Mouse (Mus musculus) gastrocnemius, adult 2 months (tissue): ENCODE measurements around the gene H2al1c. TPM values are rescaled to one million over a fixed set of nuclear protein-coding genes. Genes with fewer than 3 reads are reported as not detected.

Source experiments
- DNase-seq: peaks from one replicate; pipeline ENCODE4 v3.0.0; 2022
- H3K27ac ChIP-seq: fragments of 200-600 bp; 2 replicates; pipeline ENCODE4 v1.8.1; 2022; ENCODE audit warnings: mild to moderate bottlenecking
- H3K4me3 ChIP-seq: fragments of 200-600 bp; 2 replicates; pipeline ENCODE4 v1.8.1; 2022; ENCODE audit warnings: mild to moderate bottlenecking, moderate library complexity
- CTCF ChIP-seq: fragments of 200-600 bp; IDR thresholded peaks from 2 replicates; pipeline ENCODE4 v1.8.1; 2022; ENCODE audit warnings: antibody characterized with exemption, mild to moderate bottlenecking, moderate library complexity
- intact Hi-C: fragments of 180-260 bp; cut with DNase I; formaldehyde crosslinking; loops from one replicate; pipeline ENCODE4 v1.15.1; 2025
- total RNA-seq, 2 experiments: library from RNA; stranded (reverse); gene quantifications; 2 replicates each; pipeline ENCODE4 v1.2.3; 2021

Gene H2al1c
- total RNA-seq, 2 experiments from 2014 or later = not detected

GRCm38 (mm10) chrX:11345762-11346161 is 40.3 kb downstream of the H2al1c start:
- intact Hi-C loops = no loop called here

GRCm38 (mm10) chrX:11346756-11347155 is 41.3 kb downstream of the H2al1c start:
- intact Hi-C loops = no loop called here
- no peak for TF ChIP-seq CTCF
- Histone ChIP-seq H3K4me3 (no peak overlapping the region), H3K27ac (no peak overlapping the region)
- no peak for DNase-seq

More at GRCm38 (mm10) chrX:11345762-11346161, 40.3 kb downstream of the H2al1c start:
- no peak overlapping the region for H3K4me3 ChIP-seq
- DNase-seq = no peak
- no peak for TF ChIP-seq CTCF
- no peak overlapping the region; the same call in 1 of the 2 replicates for H3K27ac ChIP-seq

Other genes with a start within 250 kb of the H2al1c start
- not detected for gene H2al1a, start 6.4 kb upstream of the H2al1c start, total RNA-seq
- gene H2al1b, start 3.2 kb upstream of the H2al1c start, total RNA-seq = not detected
- gene H2al1d, start 3.2 kb downstream of the H2al1c start, total RNA-seq = not detected
- gene H2al1e, start 6.3 kb downstream of the H2al1c start, total RNA-seq = not detected
- gene H2al1f, start 9.5 kb downstream of the H2al1c start, total RNA-seq = not detected
- gene H2al1g, start 12.6 kb downstream of the H2al1c start, total RNA-seq = not detected
- not detected for gene H2al1h, start 15.8 kb downstream of the H2al1c start, total RNA-seq
- not detected for gene H2al1i, start 19.0 kb downstream of the H2al1c start, total RNA-seq
- not detected for gene H2al1j, start 22.2 kb downstream of the H2al1c start, total RNA-seq